8 mouse cellular contexts compared by ENCODE assay signal in the genomic region with DNA sequence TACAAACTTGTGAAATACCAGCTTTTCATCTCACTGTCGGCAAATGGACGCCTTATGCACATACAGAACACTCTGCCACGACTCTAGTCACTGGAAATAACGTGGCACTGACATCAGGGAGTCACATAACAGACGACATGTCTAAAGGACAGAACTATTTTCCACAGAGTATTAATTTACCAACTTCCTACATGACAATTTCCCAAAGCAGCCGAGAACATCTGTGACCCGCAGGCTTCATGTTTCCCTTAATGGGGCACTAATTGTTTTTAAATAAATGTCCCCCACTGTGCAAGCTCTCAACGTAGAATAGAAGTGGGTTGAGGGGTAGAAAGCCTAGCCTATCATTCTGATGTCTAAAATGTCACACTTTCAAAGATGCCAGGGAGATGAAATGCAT. TPM values are rescaled to one million over a fixed set of nuclear protein-coding genes. Genes with fewer than 3 reads are reported as not detected.
DNase-seq lines count a peak whose midpoint lies in the region; ATAC-seq and TF ChIP-seq lines count a peak whose summit lies in the region.

No protein-coding gene starts in this region.

- 0 out of 2 replicates have a peak overlapping the region, but pooled peaks have one; percentile 2 for H3K27ac ChIP-seq in kidney, postnatal 0 days
- H3K27ac ChIP-seq in embryonic facial prominence, embryonic 12.5 days, result no peak overlapping the region
- no peak overlapping the region for H3K27ac ChIP-seq in intestine, embryonic 15.5 days
- no peak overlapping the region; the same call in 1 of the 2 replicates for H3K27ac ChIP-seq in neural tube, embryonic 13.5 days (replicated peaks)

- no peaks in the 10 kb centered on the region for H3K27me3 ChIP-seq in kidney, postnatal 0 days (ENCODE audit: insufficient read depth, low read length)
- 0 out of 2 replicates have a peak, but pooled peaks cover 2% of the 10 kb centered on the region for H3K27me3 ChIP-seq in embryonic facial prominence, embryonic 12.5 days
- H3K27me3 ChIP-seq in intestine, embryonic 15.5 days (replicated peaks), result no peaks in the 10 kb centered on the region
- H3K27me3 ChIP-seq in neural tube, embryonic 13.5 days, result 0 out of 2 replicates have a peak, but pooled peaks cover 9% of the 10 kb centered on the region

- H3K4me2 ChIP-seq in kidney, postnatal 0 days (ENCODE audit: low read length), result peak overlapping the region; percentile 47; the same call in 1 of the 2 replicates
- H3K4me2 ChIP-seq in embryonic facial prominence, embryonic 12.5 days (replicated peaks), result peak overlapping the region; percentile 13; the same call in 1 of the 2 replicates
- no peak overlapping the region for H3K4me2 ChIP-seq in intestine, embryonic 15.5 days (replicated peaks)
- peak overlapping the region; percentile 23 for H3K4me2 ChIP-seq in neural tube, embryonic 13.5 days

- no peak for ATAC-seq in kidney, postnatal 0 days (replicated peaks; ENCODE audit: low FRiP score, low read depth)
- no peak for ATAC-seq in embryonic facial prominence, embryonic 12.5 days (ENCODE audit: insufficient number of reproducible peaks, insufficient read depth, low FRiP score, low TSS enrichment)
- 0 out of 2 replicates have a peak, but pooled peaks have one; percentile 19 for ATAC-seq in intestine, embryonic 15.5 days
- ATAC-seq in neural tube, embryonic 13.5 days (ENCODE audit: low read depth), result peak; percentile 40; the same call in 1 of the 2 replicates

- no peak overlapping the region for H3K4me3 ChIP-seq in kidney, postnatal 0 days (replicated peaks; ENCODE audit: low read depth, low read length)
- H3K4me3 ChIP-seq in embryonic facial prominence, embryonic 12.5 days, result no peak overlapping the region
- H3K4me3 ChIP-seq in intestine, embryonic 15.5 days (replicated peaks), result no peak overlapping the region
- no peak overlapping the region for H3K4me3 ChIP-seq in neural tube, embryonic 13.5 days

- 30% methylated on average over 8 of the region's 8 CpGs for WGBS in kidney, postnatal 0 days
- 13% methylated on average over 8 of the region's 8 CpGs for WGBS in embryonic facial prominence, embryonic 12.5 days
- 49% methylated on average over 8 of the region's 8 CpGs for WGBS in intestine, embryonic 15.5 days
- WGBS in neural tube, embryonic 13.5 days, result 23% methylated on average over 8 of the region's 8 CpGs

- DNase-seq in kidney, postnatal 0 days (ENCODE audit: low spot score), result no peak
- no peak for DNase-seq in kidney, adult 8-10 months
- DNase-seq in left cerebral cortex, postnatal 4 days, result no peak
- no peak for DNase-seq in urinary bladder, postnatal 25 days (ENCODE audit: low spot score)
- no peak for DNase-seq in thymus, postnatal 25 days

- H3K9ac ChIP-seq in kidney, postnatal 0 days (ENCODE audit: low read depth, low read length), result no peak overlapping the region
- no peak overlapping the region for H3K9ac ChIP-seq in embryonic facial prominence, embryonic 12.5 days
- H3K9ac ChIP-seq in intestine, embryonic 15.5 days, result no peak overlapping the region
- H3K9ac ChIP-seq in neural tube, embryonic 13.5 days, result no peak overlapping the region

- intact Hi-C loops in left cerebral cortex, postnatal 4 days (cut with DNase I), result loop anchor here (10.0 kb wide), 1 partner anchor 310 kb away; no protein-coding TSS in a partner anchor

- H3K36me3 ChIP-seq in kidney, postnatal 0 days (ENCODE audit: insufficient read depth, low read length), result no peaks in the 10 kb centered on the region
- H3K36me3 ChIP-seq in embryonic facial prominence, embryonic 12.5 days, result no peaks in the 10 kb centered on the region
- H3K36me3 ChIP-seq in intestine, embryonic 15.5 days, result no peaks in the 10 kb centered on the region
- no peaks in the 10 kb centered on the region for H3K36me3 ChIP-seq in neural tube, embryonic 13.5 days

- H3K9me3 ChIP-seq in kidney, postnatal 0 days (replicated peaks; ENCODE audit: low read length), result no peaks in the 10 kb centered on the region
- H3K9me3 ChIP-seq in embryonic facial prominence, embryonic 12.5 days, result no peaks in the 10 kb centered on the region
- no peaks in the 10 kb centered on the region for H3K9me3 ChIP-seq in intestine, embryonic 15.5 days
- no peaks in the 10 kb centered on the region for H3K9me3 ChIP-seq in neural tube, embryonic 13.5 days

- no peak for TF ChIP-seq CTCF in kidney, postnatal 0 days (IDR thresholded peaks at IDR 0.05; ENCODE audit: low read depth)

- 0 out of 2 replicates have a peak, but pooled peaks cover 5% of the 10 kb centered on the region for H3K4me1 ChIP-seq in kidney, postnatal 0 days (replicated peaks; ENCODE audit: insufficient read depth, low read length)
- peaks cover 20% of the 10 kb centered on the region for H3K4me1 ChIP-seq in embryonic facial prominence, embryonic 12.5 days
- H3K4me1 ChIP-seq in intestine, embryonic 15.5 days (replicated peaks), result peaks cover 3% of the 10 kb centered on the region; the same call in 1 of the 2 replicates
- peaks cover 23% of the 10 kb centered on the region for H3K4me1 ChIP-seq in neural tube, embryonic 13.5 days (replicated peaks)

RNA-seq across cellular contexts. Expression of a gene that starts 49.0 kb away (rescaled TPM):
- 0.51 and 0.61 TPM in 2 replicates for polyA plus RNA-seq in kidney, postnatal 0 days (2015; fragmentation: Nextera tagmentation; extraction: Ambion mirVana)
- polyA plus RNA-seq in embryonic facial prominence, embryonic 12.5 days (2016; fragmentation: Nextera tagmentation; extraction: Ambion mirVana), result 0.19 and 0.51 TPM in 2 replicates
- 0.49 and 0.66 TPM in 2 replicates for polyA plus RNA-seq in intestine, embryonic 15.5 days (2015; fragmentation: Nextera tagmentation; extraction: Ambion mirVana)
- polyA plus RNA-seq in neural tube, embryonic 13.5 days (2015; fragmentation: Nextera tagmentation; extraction: Ambion mirVana), result 0.88 and 1.2 TPM in 2 replicates
- total RNA-seq in left cerebral cortex, postnatal 4 days (2021), result 1 to 10 TPM; 1.4 to 2.2 TPM

Comparison
In these comparisons a context has a peak if more than half of its experiments do, and no peak if none do; other contexts are left out.
1. ATAC-seq: peak in intestine, embryonic 15.5 days (single experiment) and neural tube, embryonic 13.5 days (single experiment); none in kidney, postnatal 0 days (single experiment) and embryonic facial prominence, embryonic 12.5 days (single experiment).